Mouse (Mus musculus) stomach, postnatal 0 days (tissue): ENCODE results near the gene G2e3. TPM values are rescaled to one million over a fixed set of nuclear protein-coding genes. Genes with fewer than 3 reads are reported as not detected.
A peak's percentile ranks its signal among the peaks of the same experiment; 100 is the strongest.

Source experiments
- ATAC-seq: fragments of 200-750 bp; cut with Nextera tagmentation; 2 replicates; pipeline ENCODE4 v1.8.0; 2017; ENCODE audit not compliant: low FRiP score, low TSS enrichment
- DNase-seq: peaks from one replicate; pipeline ENCODE4 v3.0.0-alpha.2; 2016; ENCODE audit warnings: low spot score
- H3K27ac ChIP-seq: fragments of 300-500 bp; sonication (generic); replicated peaks from 2 replicates; pipeline ENCODE4 v1.5.1; 2014; ENCODE audit warnings: mild to moderate bottlenecking, control low read depth
- H3K27me3 ChIP-seq: fragments of 300-500 bp; sonication (generic); 2 replicates; pipeline ENCODE4 v1.6.1; 2014; ENCODE audit warnings: low read length; ENCODE audit not compliant: control insufficient read depth, insufficient read depth
- H3K36me3 ChIP-seq: fragments of 300-500 bp; sonication (generic); 2 replicates; pipeline ENCODE4 v1.6.1; 2014; ENCODE audit warnings: low read length, mixed read lengths; ENCODE audit not compliant: control insufficient read depth, insufficient read depth
- H3K4me1 ChIP-seq: fragments of 300-500 bp; sonication (generic); replicated peaks from 2 replicates; pipeline ENCODE4 v1.6.1; 2014; ENCODE audit warnings: antibody characterized with exemption; ENCODE audit not compliant: control insufficient read depth, insufficient read depth
- H3K4me2 ChIP-seq: fragments of 300-500 bp; sonication (generic); replicated peaks from 2 replicates; pipeline ENCODE4 v1.6.1; 2014; ENCODE audit warnings: low read depth, mild to moderate bottlenecking, control low read depth, moderate library complexity
- H3K4me3 ChIP-seq: fragments of 300-500 bp; sonication (generic); 2 replicates; pipeline ENCODE4 v1.5.1; 2014; ENCODE audit warnings: low read depth, low read length, control low read depth
- H3K9ac ChIP-seq: fragments of 300-500 bp; sonication (generic); 2 replicates; pipeline ENCODE4 v1.6.1; 2014; ENCODE audit warnings: mild to moderate bottlenecking, low read length, control low read depth, mixed read lengths
- H3K9me3 ChIP-seq: fragments of 300-500 bp; sonication (generic); 2 replicates; pipeline ENCODE4 v1.6.1; 2016; ENCODE audit warnings: low read length; ENCODE audit not compliant: control insufficient read depth
- CTCF ChIP-seq: IDR thresholded peaks from 2 replicates; pipeline ENCODE4 v1.5.1; 2016; ENCODE audit warnings: antibody characterized with exemption, low read depth, mild to moderate bottlenecking, moderate library complexity
- EP300 ChIP-seq: optimal IDR thresholded peaks from 2 replicates; pipeline ENCODE3; 2016; ENCODE audit warnings: antibody characterized with exemption
- WGBS: fragments of 180-500 bp; shearing (Covaris S2); extraction: QIAGEN DNeasy Blood & Tissue Kit; methylation state at CpG from one replicate; pipeline ENCODE4 v1.1.7; 2014; 5-methylcytosine and 5-hydroxymethylcytosine counted together
- polyA plus RNA-seq: library from polyadenylated mRNA; unstranded; fragments of >200 nt; fragmentation: Nextera tagmentation; extraction: Ambion mirVana; gene quantifications from 2 replicates; pipeline ENCODE4 v1.2.1, GENCODE M21; 2015

G2e3 gene
- 7.2 and 11.4 TPM in 2 replicates for polyA plus RNA-seq

DNA sequence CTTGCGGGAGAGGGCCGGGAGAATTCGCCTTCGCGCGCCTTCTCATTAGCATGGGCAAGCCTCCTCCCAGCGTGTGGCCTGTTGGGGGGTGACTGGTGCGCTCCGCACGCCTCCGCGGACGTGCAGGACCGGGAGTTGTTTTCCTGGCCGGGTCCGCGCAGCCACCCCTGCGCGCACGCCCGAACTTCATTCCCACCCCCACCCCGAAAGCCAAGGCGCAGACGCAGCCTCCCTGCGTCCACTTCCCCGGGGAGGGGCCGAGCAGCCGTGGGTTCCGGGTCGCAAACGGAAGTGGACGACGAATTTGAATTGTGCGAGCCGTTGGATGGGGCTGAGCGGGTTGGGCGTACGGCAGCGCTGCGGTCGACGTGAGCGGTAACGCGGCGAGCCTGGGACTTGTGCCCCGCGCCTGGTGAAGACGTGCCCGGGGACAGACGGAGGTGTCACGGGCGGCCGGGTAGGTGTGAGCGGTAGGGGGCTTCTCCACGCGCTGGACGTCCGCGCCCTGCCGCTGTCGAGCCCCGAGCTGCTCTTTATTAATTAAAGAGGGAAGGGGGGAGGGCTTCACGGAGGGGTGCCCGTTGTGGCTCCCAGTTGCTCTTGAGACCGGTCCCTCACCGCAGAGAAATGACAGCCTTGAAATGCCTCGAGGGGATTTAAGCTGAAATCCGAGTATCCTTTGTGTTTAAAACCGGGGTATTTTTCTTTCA is at the start of gene G2e3:
G2e3 (plus strand) TSS at position 74 of the 710 bp plus-strand sequence.
- H3K4me2 ChIP-seq, result peak within 1 kb of the TSS; percentile 68
- peak; percentile 94 for DNase-seq
- under 1% methylated on average over 70 of the region's 70 CpGs for WGBS
- no peaks in the 10 kb centered on the region for H3K27me3 ChIP-seq
- H3K27ac ChIP-seq, result peak within 1 kb of the TSS; percentile 88
- TF ChIP-seq CTCF (no peak), EP300 (no peak)
- peak within 1 kb of the TSS; percentile 84 for H3K4me3 ChIP-seq
- no peaks in the 10 kb centered on the region for H3K9me3 ChIP-seq
- H3K9ac ChIP-seq, result peak within 1 kb of the TSS; percentile 79
- no peaks in the 10 kb centered on the region for H3K36me3 ChIP-seq
- peak; percentile 98 for ATAC-seq
- H3K4me1 ChIP-seq, result no peaks in the 10 kb centered on the region

DNA sequence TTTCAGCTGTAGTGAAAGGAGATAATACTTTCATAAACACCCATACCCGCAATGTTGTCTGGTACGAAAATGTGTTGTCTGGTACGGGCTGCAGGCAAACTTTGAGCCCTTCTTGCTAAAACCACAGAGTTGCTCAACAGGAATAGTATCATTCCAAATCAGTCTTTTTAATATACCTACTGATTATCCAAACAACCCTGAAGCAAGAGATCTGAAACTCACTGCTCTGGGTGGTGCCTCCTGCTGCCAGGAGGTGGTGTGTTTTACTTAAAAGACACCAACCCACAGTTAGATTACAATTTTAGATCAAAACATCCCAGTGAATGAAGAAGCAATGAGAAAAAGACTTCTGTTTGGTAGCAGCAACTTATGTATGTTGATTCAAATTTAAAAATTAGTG is 24.3 kb upstream of the G2e3 start:
- DNase-seq (no peak), ATAC-seq (no peak)
- Histone ChIP-seq H3K4me3 (no peak overlapping the region), H3K9me3 (no peaks in the 10 kb centered on the region), H3K9ac (no peak overlapping the region), H3K4me1 (no peaks in the 10 kb centered on the region), H3K27me3 (no peaks in the 10 kb centered on the region), H3K27ac (no peak overlapping the region), H3K36me3 (no peaks in the 10 kb centered on the region), H3K4me2 (no peak overlapping the region)
- 43% methylated on average over 3 of the region's 3 CpGs for WGBS
- TF ChIP-seq CTCF (peak; percentile 59), EP300 (no peak)

DNA sequence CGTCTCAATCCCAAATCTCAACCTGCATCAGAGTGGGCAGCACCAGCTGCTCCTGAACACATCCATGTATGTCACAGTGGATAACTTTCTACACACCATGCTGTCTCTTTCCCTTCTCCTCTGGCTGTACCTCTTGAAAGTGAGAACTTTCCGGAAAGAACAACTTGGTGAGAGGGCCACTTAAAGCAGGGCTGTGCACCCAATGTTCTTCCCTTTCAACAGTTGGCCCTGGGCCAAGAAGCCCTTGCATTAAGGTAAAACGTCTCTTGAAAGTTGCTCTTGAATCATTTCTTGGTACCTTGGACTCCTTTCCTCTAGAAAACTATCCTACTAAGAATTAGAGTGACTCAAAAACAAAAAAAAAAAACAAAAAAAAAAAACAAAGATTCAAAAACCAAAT is 21.0 kb upstream of the G2e3 start:
- WGBS, result 72% methylated on average over 3 of the region's 3 CpGs
- no peaks in the 10 kb centered on the region for H3K36me3 ChIP-seq
- H3K27me3 ChIP-seq, result no peaks in the 10 kb centered on the region
- DNase-seq, result no peak
- H3K9ac ChIP-seq, result no peak overlapping the region
- no peak for TF ChIP-seq CTCF
- H3K4me3 ChIP-seq, result no peak overlapping the region
- H3K4me1 ChIP-seq, result no peaks in the 10 kb centered on the region
- H3K9me3 ChIP-seq, result no peaks in the 10 kb centered on the region
- H3K4me2 ChIP-seq, result no peak overlapping the region
- no peak overlapping the region for H3K27ac ChIP-seq
- ATAC-seq, result no peak

DNA sequence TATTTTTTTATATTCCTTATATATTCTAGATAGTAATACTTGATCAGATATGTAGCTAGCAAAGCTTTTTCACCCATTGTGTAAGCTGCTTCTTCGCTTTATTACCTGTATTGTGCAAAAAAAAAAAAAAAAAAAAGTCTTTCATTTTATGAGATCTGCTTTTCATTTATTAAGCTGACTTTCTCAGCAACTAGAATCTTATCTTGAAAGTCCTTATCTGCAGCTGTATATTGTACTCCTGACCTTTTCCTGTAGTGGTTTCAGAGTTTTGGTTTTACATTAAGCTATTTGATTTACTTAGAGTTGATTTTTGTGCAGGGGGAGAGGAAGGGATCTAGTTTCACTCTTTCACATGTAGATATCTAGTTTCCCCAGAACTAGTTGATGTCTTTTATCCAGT is 10.8 kb upstream of the G2e3 start:
- H3K27ac ChIP-seq, result no peak overlapping the region
- H3K36me3 ChIP-seq, result no peaks in the 10 kb centered on the region
- ATAC-seq (no peak), DNase-seq (no peak)
- H3K4me1 ChIP-seq, result no peaks in the 10 kb centered on the region
- 71% methylated on average over 1 of the region's 1 CpGs for WGBS
- H3K4me2 ChIP-seq, result no peak overlapping the region
- no peak for TF ChIP-seq EP300
- no peak for TF ChIP-seq CTCF
- H3K27me3 ChIP-seq, result no peaks in the 10 kb centered on the region
- H3K4me3 ChIP-seq, result no peak overlapping the region
- no peak overlapping the region for H3K9ac ChIP-seq
- H3K9me3 ChIP-seq, result no peaks in the 10 kb centered on the region

DNA sequence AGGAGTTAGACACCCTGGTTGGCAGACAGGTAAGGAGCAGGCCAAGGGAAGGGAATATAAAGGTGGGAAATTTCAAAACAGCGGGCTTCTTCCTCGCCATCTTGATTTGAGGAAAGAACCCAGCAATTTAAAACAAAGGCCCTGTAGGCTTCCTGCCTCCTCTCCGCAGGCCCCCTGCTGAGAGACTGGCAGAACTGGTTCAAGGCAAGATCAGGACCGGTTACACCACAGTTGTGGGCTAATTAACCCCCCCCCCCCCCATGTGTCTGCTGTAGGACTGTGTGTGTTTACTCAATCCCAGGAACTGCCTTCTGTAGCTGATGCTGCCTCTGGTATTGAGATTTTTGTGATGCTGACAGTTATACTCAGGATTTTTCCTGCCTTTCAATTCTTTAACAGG is 1.7 kb upstream of the G2e3 start:
- TF ChIP-seq EP300, result no peak
- TF ChIP-seq CTCF, result no peak
- 35% methylated on average over 4 of the region's 4 CpGs for WGBS
- DNase-seq, result peak; percentile 73
- Histone ChIP-seq H3K4me2 (no peak overlapping the region), H3K4me1 (no peaks in the 10 kb centered on the region), H3K27ac (no peak overlapping the region), H3K9me3 (no peaks in the 10 kb centered on the region), H3K27me3 (no peaks in the 10 kb centered on the region), H3K36me3 (no peaks in the 10 kb centered on the region), H3K9ac (no peak overlapping the region), H3K4me3 (no peak overlapping the region)
- peak; percentile 68 for ATAC-seq

DNA sequence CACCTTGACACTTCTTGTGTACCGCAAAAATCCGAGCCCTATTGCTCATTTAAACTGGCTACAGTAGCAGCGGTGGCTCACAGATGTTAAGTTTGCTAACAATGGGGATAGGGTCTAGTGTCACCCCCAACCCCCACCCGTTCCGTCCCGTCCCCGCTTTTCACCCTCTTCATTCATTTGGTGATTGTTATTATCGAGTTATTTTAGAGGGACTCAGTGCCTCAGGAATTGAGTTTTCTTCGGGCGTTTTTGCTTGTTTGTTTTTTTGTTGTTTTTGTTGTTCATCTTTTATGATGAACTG is 787 bp downstream of the G2e3 start:
- Histone ChIP-seq H3K36me3 (no peaks in the 10 kb centered on the region), H3K27ac (peak overlapping the region; percentile 88), H3K4me1 (no peaks in the 10 kb centered on the region), H3K4me2 (peak overlapping the region; percentile 68), H3K4me3 (peak overlapping the region; percentile 84), H3K27me3 (no peaks in the 10 kb centered on the region), H3K9me3 (no peaks in the 10 kb centered on the region), H3K9ac (peak overlapping the region; percentile 79)
- WGBS, result under 1% methylated on average over 10 of the region's 10 CpGs
- ATAC-seq (no peak), DNase-seq (no peak)
- no peak for TF ChIP-seq CTCF
- TF ChIP-seq EP300, result no peak
